Mouse (Mus musculus) lung, postnatal 25 days (tissue): ENCODE results near the gene Celf2.

Experiments
- DNase-seq: peaks from one replicate; pipeline ENCODE4 v3.0.0; 2022; ENCODE audit warnings: low spot score

Gene Celf2

GRCm38 (mm10) chr2:6869956-6870710 lies 639.2 kb downstream of the Celf2 start:
- DNase-seq = peak; percentile 25

GRCm38 (mm10) chr2:6867297-6867696 lies 642.1 kb downstream of the Celf2 start:
- no peak for DNase-seq

GRCm38 (mm10) chr2:6865785-6866184 lies 643.6 kb downstream of the Celf2 start:
- DNase-seq = no peak

- DNase-seq = no peak
These were observed 659.2 kb downstream of the Celf2 start for GRCm38 (mm10) chr2:6850102-6850644.

GRCm38 (mm10) chr2:6849388-6849787 lies 660.0 kb downstream of the Celf2 start:
- DNase-seq = peak; percentile 21

- no peak for DNase-seq
These were observed 679.3 kb downstream of the Celf2 start for GRCm38 (mm10) chr2:6830021-6830420.

GRCm38 (mm10) chr2:6827583-6827982 lies 681.8 kb downstream of the Celf2 start:
- no peak for DNase-seq

- DNase-seq = no peak
These were observed 686.3 kb downstream of the Celf2 start for GRCm38 (mm10) chr2:6823021-6823420.

- DNase-seq = no peak
These were observed 687.8 kb downstream of the Celf2 start for GRCm38 (mm10) chr2:6821593-6821992.

GRCm38 (mm10) chr2:6815281-6815680 lies 694.1 kb downstream of the Celf2 start:
- DNase-seq = no peak

- DNase-seq = no peak
These were observed 700.6 kb downstream of the Celf2 start for GRCm38 (mm10) chr2:6808736-6809135.

GRCm38 (mm10) chr2:6796754-6797153 lies 712.6 kb downstream of the Celf2 start:
- DNase-seq = no peak

GRCm38 (mm10) chr2:6795995-6796588 lies 713.3 kb downstream of the Celf2 start:
- no peak for DNase-seq

- no peak for DNase-seq
These were observed 714.5 kb downstream of the Celf2 start for GRCm38 (mm10) chr2:6794858-6795257.

- DNase-seq = no peak
These were observed 718.5 kb downstream of the Celf2 start for GRCm38 (mm10) chr2:6790876-6791275.

- DNase-seq = no peak
These were observed 722.7 kb downstream of the Celf2 start for GRCm38 (mm10) chr2:6786494-6787144.

GRCm38 (mm10) chr2:6770214-6770613 lies 739.1 kb downstream of the Celf2 start:
- no peak for DNase-seq

- DNase-seq = no peak
These were observed 747.0 kb downstream of the Celf2 start for GRCm38 (mm10) chr2:6762381-6762780.

GRCm38 (mm10) chr2:6743173-6743572 lies 766.2 kb downstream of the Celf2 start:
- no peak for DNase-seq

GRCm38 (mm10) chr2:6739998-6740668 lies 769.2 kb downstream of the Celf2 start:
- DNase-seq = peak; percentile 26

- DNase-seq = no peak
These were observed 777.3 kb downstream of the Celf2 start for GRCm38 (mm10) chr2:6732026-6732425.

GRCm38 (mm10) chr2:6730860-6731259 lies 778.5 kb downstream of the Celf2 start:
- DNase-seq = peak; percentile 24
